Mouse (Mus musculus) liver, postnatal 0 days (tissue): Measurements from ENCODE around the gene Rpl29.

Experiments
- CTCF ChIP-seq: sonication (generic); IDR thresholded peaks from 2 replicates; pipeline ENCODE4 v1.5.1; 2016; ENCODE audit warnings: antibody characterized with exemption, low read depth
- EP300 ChIP-seq: IDR thresholded peaks from 2 replicates; pipeline ENCODE4 v1.6.1; 2016; ENCODE audit warnings: antibody characterized with exemption, low read depth, mild to moderate bottlenecking

- TF ChIP-seq CTCF (no peak), EP300 (no peak)
Observed at GRCm38 (mm10) chr9:106462430-106462800, 33.2 kb downstream of the Rpl29 start.
